Mouse (Mus musculus) adrenal gland, adult 18-20 months (tissue): ENCODE measurements at regions not wholly inside any gene's neighbourhood (a gene's known extent, or its start where the extent isn't known, plus 50 kb on each side); places are given as distances from the start of the nearest gene placed in this dataset.

ENCODE experiments used
- DNase-seq, 2 experiments: peaks; one replicate each; pipeline ENCODE4 v3.0.0; 2021 to 2022; ENCODE audit warnings: low spot score in 2 of 2

GRCm38 (mm10) chr13:101565323-101565722 lies 202.7 kb downstream of the Pik3r1 start:
- no peak for DNase-seq

DNA sequence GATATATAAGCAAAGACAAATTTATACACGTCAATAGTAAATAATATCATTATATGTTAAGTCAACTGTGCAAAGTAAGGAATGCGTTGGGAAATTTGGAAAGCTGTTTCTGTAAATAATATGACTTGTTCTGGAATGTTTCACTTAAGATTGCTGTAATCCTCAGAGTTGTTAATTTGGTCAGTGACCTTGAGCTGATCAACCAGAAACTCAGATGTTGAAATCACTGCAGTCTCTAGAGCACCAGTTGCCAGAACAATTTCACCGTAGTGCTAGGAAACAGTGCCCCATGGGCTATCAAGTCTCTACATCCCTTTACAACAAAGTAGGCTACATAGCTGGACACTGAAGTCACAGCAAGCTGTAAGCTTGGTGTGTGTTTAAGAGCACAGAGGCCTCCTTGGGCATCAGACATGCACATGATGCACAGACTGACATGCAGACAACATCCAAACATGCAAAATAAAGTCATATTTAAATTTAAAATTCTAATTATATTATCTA lies 212.6 kb downstream of the Pik3r1 start:
- no peak for DNase-seq

DNA sequence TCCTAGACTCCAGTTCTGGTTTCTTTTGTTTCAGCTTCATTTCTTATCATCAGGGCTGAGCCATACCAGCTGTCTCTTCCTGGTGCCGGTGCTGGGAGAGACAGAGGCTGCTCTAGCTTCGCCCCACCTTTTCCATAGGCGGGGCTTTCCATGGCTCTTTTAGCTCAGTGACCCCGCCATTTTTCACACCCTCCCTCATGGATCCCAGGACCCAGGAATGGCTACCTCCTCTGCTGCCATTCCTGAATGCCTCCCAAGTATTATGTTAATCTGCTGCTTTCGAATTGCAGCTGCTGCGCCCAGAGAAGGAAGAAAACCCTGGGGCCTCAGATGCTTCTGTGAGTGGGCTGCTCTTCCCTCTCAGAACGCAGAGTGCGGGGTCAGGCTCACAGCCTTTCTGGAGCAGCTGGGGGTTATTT lies 214.9 kb downstream of the Pik3r1 start:
- no peak for DNase-seq

- no peak for DNase-seq
Observed at GRCm38 (mm10) chr13:101552451-101552850, 215.6 kb downstream of the Pik3r1 start.

DNA sequence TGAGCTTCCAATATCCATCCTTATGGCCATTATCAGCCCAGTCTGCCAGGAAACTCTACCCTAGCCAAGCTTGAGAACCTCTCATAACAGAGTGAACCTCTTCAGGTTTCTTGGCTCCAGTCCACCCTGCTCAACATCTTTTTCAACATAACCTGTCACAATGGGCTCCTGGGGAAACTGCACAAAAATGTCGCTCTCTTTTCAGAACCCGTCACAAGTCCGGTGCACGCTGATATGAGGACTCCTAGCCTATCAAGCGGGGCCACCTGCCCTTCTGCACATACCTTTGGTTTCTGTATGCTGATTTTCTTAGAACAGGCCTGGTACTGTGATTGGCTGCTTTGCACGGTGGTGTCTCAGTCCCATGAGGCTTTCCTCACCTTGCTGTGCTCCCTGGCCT lies 216.9 kb downstream of the Pik3r1 start:
- DNase-seq = no peak

- DNase-seq = no peak
Observed at GRCm38 (mm10) chr13:101550526-101550925, 217.5 kb downstream of the Pik3r1 start.

DNA sequence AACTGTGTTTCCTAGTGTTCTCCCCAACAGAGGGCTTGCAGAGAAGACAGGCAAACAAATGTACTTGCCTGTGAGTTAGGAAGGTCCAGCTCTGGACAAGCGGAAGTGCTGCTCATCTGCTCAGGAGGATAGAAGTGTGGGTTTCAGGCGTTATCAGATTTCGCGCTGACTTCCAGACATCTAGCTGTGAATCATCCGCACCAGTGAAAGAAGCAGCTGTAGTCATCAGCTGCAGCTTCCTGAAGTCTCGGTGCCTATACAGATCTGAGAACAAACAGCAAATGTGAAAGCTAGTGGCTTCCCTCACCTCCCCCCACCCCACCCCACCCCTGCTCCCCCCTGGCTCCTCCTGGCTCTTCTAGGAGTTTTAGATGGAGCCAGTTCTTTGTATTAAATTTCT lies 220.1 kb downstream of the Pik3r1 start:
- no peak for DNase-seq

DNA sequence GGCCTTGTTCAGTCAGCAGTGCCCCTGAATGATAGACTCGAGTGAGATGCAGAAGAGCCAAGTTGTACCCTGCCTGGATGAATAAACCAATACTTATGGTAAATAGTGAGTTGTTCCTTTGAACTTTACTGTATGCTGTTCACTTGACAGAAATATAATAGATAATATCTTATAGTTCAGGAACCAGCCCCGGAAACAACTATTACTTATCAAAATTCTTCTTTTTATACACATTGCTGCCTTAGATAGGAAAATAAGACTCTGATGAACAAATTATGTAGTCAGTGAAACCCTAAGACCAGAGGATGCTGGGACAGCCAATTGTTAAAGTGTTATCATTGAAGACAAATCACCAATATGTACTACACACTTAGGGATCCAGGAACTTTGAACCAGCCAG lies 220.7 kb downstream of the Pik3r1 start:
- no peak for DNase-seq

- DNase-seq = no peak
Observed at GRCm38 (mm10) chr13:101545344-101546181, 222.5 kb downstream of the Pik3r1 start.

DNA sequence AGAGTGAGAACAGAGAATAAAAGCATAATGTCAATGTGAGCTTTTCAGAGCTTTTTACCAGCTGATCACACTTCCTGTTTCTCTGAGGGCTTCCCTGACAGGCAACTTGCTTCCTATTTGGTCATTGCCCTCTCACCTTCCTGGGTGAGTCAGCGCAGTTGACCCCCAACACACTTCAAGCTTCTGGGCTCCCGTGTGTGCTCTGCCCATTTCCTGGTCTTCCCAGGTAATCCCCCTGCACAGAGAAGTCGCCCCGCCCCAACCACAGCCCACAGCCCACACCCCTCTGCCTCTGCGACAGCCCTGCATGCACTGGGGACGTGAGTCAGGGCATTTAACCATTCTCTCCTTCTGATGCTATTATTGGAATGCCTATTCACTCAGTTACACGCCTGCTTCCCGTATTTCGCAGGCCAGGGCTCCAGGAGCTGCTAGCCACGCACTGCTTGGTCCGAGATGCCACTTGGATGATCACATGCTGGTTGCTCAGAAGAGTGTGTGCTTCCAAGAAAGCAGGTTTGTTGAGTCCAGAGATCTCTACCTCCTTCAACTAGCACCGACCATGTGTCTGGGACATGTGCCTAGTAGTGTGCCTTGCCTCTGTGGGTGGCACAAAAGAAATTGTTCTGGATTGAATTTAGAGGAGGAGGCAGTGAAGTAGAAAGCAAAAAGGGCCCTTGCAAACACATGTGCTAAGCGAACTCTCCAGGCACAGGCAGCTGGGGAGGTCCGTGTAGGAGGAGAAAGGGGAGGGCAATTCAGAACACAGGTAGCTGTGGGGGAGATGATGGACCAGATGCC lies 227.4 kb downstream of the Pik3r1 start:
- no peak for DNase-seq

- no peak for DNase-seq
Observed at GRCm38 (mm10) chr13:101538110-101538509, 229.9 kb downstream of the Pik3r1 start.

DNA sequence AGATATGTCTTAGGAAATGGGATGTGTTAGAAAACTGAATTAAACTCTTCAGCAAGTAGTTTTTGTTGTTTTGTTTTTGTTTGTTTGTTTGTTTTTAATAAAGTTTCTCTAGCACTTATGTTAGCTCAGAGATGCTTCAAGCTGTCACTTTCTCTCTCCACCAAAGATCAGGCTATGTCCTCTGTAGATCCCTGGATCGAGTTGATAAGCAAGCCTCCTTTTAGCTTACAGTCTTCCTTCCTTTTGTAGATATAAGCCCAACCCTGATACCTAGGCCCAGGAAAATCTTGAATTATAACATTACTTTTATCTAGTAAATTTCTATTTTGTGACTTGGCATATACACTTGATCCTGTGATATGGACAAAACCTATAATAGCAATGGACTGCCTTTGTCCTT lies 232.0 kb downstream of the Pik3r1 start:
- DNase-seq = no peak

- DNase-seq = no peak
Observed at GRCm38 (mm10) chr13:101535331-101535866, 232.6 kb downstream of the Pik3r1 start.

GRCm38 (mm10) chr13:101534490-101534889 lies 233.5 kb downstream of the Pik3r1 start:
- DNase-seq = no peak

DNA sequence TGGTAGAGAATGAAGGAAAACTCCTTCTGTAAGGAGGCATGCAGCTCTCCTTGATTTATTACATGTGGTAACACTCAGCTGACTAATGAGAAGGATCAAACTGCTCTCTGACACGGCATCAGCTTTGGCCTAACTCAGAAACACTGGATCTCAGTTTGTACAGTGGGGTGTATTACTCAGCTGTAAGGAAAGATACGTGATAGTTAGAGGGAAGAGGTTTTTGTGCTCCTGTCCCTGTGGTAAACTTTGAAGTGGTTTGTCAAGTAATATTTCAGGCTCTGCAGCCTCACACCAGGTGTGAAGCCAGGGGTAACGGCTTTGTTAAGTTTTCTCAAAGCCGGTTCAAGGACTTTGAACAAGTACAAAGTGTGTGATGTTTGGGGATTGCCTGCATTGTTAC lies 235.1 kb downstream of the Pik3r1 start:
- DNase-seq = no peak

DNA sequence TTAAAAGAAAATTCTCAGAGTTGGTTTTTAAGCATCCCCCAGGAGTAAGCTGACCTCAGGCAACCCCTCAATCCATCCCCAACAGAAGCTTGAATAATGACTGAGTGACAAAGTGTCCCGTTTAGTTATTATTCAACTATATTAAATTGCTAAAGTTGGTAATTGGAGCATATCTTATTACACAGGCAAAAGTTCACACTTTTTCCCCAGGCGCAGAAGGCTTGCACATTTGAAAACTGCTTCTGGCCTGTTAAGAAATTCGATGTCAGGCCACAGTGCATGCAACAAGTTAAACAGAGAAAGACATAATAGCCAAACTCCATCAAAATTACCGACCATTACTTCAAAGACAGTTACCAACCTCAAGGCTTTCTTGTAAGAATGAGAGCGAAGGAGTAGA lies 240.3 kb downstream of the Pik3r1 start:
- DNase-seq = no peak

DNA sequence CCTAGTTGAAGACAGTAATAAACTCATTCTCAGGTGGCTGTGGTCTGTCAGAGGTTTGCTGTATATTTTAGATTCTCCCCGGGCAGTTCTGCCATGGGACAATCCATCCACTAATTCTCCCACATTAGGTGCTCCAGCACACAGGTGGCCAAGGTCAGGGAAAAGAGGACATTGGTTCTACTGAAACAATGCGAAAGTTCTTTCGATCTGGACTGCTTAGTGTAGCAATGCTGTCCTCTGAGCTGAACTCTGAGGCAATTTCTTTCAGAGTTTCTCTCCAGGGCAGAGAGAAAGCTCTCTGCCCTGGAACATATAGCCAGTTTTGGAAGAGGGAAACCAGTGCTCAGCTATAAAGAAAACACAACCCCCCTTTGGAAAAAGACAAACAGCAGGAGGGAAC lies 243.2 kb downstream of the Pik3r1 start:
- DNase-seq = no peak

GRCm38 (mm10) chr13:101524223-101524622 lies 243.8 kb downstream of the Pik3r1 start:
- DNase-seq = peak; percentile 26 to 32

- DNase-seq = no peak
Observed at GRCm38 (mm10) chr13:101523492-101523891, 244.5 kb downstream of the Pik3r1 start.

DNA sequence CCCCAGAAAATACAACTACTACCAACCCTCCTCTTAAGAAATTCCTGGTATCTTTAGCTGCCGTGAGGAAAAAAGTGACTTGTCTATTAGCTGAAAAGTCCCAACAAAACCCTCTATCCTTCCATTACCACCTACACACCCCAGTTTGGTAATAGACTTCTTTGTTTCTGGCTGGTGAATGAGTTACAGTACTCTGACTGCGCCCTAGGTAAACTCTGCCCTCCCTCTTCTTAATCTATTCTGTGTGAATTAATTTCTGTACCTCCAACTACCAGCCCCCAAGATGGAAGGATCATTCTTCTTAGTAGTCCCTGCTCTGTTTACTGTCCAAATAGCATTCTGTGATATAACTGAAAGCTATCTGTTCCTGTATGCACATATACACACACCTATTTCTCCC lies 245.4 kb downstream of the Pik3r1 start:
- no peak for DNase-seq

DNA sequence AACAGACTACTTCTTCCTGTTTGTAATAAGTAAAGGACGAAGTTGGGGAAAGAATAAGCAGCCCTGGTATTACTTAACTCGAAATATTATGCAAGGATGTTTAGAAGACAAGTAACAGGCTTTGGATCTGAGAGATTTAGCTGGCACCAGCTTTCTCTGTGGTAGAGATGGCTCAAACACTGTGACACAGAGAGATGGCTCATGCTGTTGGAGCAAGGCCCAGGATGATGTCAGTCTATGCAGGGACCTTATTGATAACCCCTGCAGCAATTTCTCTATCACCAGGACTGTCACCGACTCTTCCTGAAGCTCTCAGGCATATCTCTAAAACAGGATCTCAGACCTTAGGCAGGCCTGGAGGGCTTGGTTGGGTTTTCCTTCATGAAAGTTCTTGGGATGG lies 254.7 kb downstream of the Pik3r1 start:
- DNase-seq = peak; percentile 47 to 51

GRCm38 (mm10) chr13:101509946-101510345 lies 258.1 kb downstream of the Pik3r1 start:
- no peak for DNase-seq
